Mouse (Mus musculus): ENCODE data around the gene Tmem274.

The Tmem274 gene

DNA sequence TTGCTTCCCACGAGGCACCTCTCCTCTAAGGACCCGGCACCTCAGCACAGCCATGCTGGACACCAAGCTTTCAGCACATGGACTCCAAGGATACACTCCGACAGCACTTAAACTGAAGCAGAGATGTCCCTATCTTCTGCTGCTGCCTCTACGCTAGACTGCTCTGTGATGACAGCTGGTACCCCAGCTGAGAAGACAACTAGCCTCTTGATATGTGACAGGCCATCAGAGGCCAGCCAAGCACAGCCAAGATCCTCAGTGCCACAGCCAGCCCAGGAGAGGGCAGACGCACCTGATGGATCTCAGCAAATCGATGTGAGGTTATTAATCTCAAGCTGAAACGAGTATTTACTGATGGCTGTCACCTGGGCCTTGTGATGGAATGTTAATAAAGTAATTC, 2.1 kb upstream of the Tmem274 start:
- no peak for DNase-seq (ENCODE audit: low spot score)

GRCm38 (mm10) chr4:149484566-149484965, 7.4 kb downstream of the Tmem274 start:
- no peak for DNase-seq (ENCODE audit: low spot score)

DNA sequence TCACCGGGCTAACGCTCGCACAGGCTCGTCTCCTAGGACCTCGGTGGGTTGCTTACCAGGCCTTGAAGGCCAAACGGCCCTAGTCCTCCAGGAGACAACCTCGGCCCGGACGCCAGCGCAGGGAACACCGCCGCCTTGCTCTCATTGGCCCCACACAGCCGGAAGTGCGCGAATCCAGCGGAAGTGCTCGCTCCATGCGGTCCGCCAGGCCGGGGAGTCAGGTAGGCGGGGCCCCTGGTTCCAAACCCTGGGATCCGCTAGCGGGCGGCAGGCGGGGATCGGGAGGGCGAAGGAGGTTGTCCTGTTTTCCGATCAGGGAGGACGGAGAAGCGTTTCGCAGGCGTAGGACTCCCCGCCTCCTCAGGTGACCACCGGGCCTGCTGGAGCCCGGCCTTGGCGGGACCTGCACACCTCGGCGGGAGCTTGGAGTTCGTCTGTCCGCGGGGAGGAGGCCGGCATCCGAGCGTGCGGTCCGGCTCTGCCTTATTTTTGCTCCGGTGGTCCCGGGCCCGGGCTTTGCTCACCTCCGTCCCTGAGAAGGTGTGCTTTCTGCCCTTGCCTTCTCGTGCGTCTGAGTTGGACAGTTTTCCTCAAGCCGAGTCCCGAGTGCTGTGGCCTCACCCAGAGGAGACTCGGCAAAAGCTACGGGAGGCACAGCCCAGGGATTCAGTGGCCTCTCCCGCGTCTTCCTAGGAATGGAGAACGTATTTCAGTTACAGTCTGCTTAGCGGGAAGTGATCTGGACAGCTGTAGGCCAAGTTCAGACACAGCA, 8.1 kb downstream of the Tmem274 start, which contains the start of the genes Nmnat1 and Lzic:
Nmnat1 (minus strand) TSS at position 150 of the 772 bp plus-strand sequence.
Lzic (plus strand) TSS at position 177 of the 772 bp plus-strand sequence.
- peak; percentile 85 for DNase-seq (ENCODE audit: low spot score)

- peak; percentile 44 for DNase-seq (ENCODE audit: low spot score)
Measured at GRCm38 (mm10) chr4:149485825-149486206, 8.6 kb downstream of the Tmem274 start.

GRCm38 (mm10) chr4:149487729-149488128, 10.6 kb downstream of the Tmem274 start:
- no peak for DNase-seq (ENCODE audit: low spot score)

DNA sequence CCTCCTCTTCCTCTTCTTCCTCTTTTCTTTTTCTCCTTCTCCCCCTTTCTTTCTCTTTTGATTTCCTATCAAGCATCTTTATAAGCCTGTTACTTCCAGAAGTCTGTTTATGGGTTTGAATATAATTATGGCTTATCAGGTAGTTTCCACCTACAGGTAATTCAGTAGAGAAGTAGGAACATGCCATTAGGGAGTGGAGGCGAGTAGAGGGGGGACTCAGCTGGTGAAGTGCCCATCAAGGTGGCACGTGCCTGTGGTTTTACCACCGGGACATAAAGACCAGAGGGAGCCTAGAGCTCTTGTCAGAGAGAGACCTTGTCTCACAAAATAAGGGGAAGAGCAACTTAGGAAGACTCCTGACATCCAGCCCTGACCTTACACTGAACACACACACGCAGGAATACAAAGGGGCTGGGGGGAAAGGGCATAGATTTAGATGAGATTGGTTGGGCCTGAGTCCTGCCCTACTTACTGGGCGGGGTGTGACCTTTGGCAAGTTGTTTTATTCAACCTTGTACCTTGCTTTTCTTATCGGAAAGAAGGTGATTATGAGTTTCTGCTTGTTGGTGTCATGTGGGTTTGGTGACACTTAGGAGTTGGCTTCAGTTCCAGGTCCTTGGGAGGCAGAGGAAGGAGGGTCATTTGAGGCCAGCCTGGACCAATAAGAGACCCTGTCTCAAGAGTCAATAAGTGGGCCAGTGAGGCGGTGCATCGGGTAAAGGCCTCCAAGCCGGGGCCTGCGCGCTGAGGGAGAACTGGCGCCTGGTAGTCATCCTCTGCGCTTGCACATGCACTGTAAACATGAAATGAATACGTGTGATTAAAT, 12.4 kb downstream of the Tmem274 start:
- no peak for DNase-seq (ENCODE audit: low spot score)

DNA sequence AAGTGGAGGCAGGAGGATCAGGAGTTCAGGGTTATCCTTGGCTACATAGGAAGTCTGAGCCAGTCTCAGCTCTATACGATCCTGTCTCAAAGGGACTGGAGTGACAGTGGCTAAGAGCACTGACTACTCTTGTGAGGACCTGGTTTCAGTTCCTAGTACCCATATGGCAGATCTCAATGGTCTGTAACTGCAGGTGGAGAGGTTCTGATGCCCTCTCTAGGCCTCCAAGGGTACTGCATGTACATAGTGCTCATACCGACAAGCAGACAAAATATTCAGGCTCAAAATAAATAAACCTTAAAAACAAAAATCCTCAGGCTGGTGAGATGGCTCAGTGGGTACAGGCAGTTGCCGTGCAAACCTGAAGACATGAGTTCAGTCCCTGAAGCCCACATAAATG, 14.0 kb downstream of the Tmem274 start:
- no peak for DNase-seq (ENCODE audit: low spot score)

GRCm38 (mm10) chr4:149496612-149497011, 19.4 kb downstream of the Tmem274 start:
- DNase-seq (ENCODE audit: low spot score) = no peak

DNA sequence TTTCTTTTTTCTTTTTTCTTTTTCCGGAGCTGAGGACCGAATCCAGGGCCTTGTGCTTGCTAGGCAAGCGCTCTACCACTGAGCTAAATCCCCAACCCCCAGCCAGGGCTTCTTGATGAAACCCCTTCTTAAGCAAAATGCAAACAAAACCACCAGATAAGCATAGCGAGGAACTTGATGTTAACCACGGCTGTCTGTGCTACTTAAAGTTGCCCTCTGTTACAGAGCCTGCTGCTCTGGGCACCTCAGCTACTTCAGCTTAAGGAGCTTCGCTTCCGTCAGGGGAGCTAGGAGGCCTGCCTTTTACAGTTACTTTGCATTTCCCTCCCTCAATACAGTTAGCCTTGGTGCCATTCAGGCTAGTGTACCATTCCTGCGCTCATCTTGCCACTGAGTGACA, 21.7 kb downstream of the Tmem274 start:
- no peak for DNase-seq (ENCODE audit: low spot score)

GRCm38 (mm10) chr4:149499790-149500189, 22.6 kb downstream of the Tmem274 start:
- no peak for DNase-seq (ENCODE audit: low spot score)

GRCm38 (mm10) chr4:149504363-149504762, 27.2 kb downstream of the Tmem274 start:
- no peak for DNase-seq (ENCODE audit: low spot score)

DNA sequence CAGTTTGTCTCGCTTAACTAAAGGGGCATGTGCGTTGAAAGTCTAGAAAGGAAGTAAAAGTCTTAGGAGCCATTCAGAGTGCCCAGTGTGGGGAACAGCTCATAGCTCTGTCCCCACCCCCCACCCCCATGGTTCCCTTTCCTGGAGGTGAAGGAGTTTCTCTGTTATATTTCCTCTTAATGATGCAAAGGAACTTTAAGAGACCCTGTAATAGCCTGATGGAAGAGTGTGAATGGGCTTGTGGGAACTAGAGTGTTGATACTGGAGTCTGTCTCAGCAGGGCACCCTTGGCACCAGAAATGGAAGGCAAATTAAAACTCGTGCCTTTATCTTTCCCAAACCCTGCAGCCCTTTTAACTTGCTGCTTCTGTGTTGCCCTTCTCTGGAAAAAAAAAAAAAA, 27.7 kb downstream of the Tmem274 start:
- no peak for DNase-seq (ENCODE audit: low spot score)

DNA sequence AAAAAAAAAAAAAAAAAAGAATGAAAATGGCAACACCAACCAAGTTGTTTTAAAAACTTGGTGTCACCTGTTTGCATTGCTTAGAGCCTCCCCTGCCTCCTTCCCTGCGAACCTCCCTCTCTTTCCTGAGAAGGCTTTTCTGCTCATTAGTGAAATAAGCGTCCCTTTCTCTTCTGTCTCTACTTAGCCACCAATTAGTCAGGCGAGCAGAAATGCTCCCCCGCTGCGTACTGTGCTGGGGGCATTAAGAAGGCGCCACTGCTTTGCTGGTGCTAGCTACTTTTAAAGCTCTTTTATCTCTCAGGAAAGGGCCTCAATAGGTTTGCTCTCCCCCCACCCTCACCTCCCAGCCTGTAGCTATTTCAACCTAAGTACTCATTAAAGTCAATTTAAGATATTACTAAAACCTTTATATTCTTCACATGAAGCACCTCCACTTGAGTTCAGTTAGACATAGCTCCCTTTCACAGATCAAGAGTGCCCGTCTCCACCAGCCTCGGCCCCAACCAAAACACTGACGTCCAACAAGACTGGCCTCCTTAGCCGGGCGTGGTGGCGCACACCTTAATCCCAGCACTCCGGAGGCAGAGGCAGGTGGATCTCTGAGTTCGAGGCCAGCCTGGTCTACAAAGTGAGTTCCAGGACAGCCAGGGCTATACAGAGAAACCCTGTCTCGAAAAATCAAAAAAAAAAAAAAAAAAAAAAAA, 28.2 kb downstream of the Tmem274 start:
- no peak for DNase-seq (ENCODE audit: low spot score)

GRCm38 (mm10) chr4:149506904-149507303, 29.7 kb downstream of the Tmem274 start:
- DNase-seq (ENCODE audit: low spot score) = no peak

DNA sequence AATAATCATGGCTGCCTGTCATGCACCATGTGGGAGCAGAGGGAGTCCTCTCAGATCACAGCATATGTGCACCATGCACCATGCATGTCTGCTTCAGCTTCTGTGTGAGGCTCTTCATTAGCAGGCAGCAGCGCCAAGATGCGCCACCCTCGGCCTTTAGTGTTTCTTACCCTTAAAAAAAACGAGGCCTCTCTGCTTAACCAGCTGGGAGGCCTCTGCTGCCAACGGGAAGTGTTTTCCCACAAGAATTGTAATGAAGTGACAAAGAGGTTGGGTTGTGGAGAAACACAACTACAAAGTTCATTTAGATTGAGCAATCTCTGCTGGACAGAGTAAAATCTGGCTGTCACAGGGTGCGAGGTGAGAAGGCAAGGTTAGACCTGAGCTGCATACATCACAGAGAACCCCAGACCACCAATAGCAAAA, 34.1 kb downstream of the Tmem274 start:
- no peak for DNase-seq (ENCODE audit: low spot score)

GRCm38 (mm10) chr4:149512072-149512471, 34.9 kb downstream of the Tmem274 start:
- no peak for DNase-seq (ENCODE audit: low spot score)

DNA sequence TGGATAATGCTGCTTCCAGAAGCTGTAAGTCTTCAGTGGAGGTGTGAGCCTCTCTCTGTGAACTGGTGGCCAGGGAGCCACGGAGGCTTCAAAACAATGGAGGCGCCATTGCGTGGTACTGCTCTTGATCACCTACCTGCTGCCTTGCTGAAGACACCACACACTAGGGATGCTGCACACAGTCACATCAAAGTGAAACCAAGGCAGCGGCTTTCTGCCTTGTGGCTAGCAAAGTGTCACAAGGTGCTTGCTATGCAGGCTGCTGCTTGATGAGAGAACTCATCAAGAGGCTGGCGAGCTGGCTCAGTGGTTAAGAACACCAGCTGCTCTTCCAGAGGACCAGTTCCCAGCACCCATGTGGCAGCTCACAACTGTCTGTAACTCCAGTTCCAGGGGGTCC, 38.5 kb downstream of the Tmem274 start:
- no peak for DNase-seq (ENCODE audit: low spot score)

DNA sequence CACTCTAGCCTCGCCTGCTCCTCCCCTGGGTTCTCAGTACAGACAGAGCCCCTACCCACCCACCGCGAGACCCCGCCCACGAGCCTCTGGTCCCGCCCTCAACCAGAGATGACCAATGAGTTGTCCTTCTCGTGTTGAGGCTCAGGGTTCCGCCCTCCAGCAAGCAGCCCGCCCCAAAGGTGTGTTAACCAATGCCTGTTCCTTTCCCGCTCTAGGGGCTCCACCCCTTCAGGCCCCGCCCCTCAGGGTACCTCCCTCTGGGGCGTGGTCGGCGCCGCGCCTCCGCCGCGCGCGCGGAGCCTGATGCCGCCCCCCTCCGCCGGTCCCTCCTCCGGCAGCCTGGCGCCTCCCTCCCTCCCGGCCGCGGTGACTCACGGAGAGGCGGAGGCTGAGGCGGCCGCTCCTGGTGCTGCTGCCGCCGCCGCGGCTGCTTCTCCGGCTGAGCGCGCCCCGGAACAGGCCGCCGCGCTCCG, 40.7 kb downstream of the Tmem274 start, which contains the start of gene Ctnnbip1:
Ctnnbip1 (plus strand) TSS at position 369 of the 473 bp plus-strand sequence.
- peak; percentile 92 for DNase-seq (ENCODE audit: low spot score)

DNA sequence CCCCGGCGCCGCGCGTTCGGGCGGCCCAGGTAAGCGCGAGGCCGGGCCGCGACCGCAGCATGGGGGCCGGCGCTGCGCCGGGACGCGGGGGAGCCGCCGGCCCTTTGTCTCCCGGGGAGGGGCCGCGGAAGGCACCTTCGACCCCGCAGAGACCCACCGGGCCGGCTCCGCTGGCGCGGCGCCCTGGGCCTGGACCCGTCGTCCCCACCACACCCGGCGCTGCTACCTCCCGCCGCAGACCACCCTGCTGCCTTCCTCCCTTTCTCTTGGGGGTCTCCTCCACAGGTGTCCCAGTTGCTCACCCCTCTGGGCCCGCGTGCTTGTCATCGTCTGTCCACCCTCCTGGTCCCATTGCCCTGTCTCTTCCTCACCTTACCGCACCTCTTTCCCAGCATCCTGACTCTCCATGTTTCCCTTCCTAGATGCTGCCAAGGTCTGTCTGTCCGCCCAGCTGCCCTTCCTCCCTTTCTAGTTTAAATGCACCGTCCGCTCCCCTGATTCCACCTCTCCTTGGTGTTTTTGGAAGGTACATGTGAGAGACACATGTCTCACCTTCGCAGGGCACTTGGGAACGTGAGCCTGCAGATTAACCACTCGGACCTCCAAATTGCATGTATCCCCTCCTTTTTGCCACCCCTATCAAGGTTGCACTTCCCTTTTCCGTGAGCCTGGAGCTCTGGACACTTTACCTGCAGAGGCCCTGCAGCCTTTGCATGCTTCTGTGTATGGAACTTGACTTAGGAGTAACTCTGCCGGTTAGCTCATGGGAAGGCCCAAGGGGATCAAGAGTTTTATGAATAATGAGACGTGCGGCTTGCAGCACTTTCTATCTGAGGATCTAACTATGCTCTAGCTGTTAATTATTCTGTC, 41.4 kb downstream of the Tmem274 start:
- no peak for DNase-seq (ENCODE audit: low spot score)

- no peak for DNase-seq (ENCODE audit: low spot score)
Measured at GRCm38 (mm10) chr4:149521258-149521657, 44.1 kb downstream of the Tmem274 start.

DNA sequence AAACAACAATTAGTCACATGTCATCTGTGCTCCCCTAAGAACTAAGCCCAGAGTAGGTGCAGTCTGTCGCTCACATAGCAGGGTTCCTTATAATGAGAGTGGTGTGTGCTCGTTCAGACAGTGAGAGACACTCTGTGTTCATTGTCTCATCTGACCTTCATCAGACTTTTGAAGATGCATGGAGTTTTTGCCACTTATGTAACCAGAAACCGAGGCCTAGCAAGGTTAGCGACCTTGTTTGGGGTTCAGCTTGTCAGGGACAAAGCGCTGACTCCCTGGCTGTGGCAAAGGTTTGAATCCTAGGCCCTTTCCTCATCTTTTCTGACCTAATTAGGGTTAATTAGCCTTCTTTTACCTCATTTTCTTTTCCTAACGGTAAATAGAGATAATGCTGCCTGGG, 46.8 kb downstream of the Tmem274 start:
- no peak for DNase-seq (ENCODE audit: low spot score)

All from c-Kit-positive CD71-positive TER-119-positive erythroid progenitor cells, embryonic 14.5 days (primary cell).